Mouse (Mus musculus) hindbrain, embryonic 16.5 days (tissue): Measurements from ENCODE around the gene Ctcf. TPM values are rescaled to one million over a fixed set of nuclear protein-coding genes. Genes with fewer than 3 reads are reported as not detected.

Experiments
- ATAC-seq: fragments of 200-750 bp; cut with Nextera tagmentation; 2 replicates; pipeline ENCODE4 v1.8.0; 2017; ENCODE audit warnings: moderate TSS enrichment, moderate library complexity
- H3K27ac ChIP-seq: fragments of 300-500 bp; sonication (generic); 2 replicates; pipeline ENCODE4 v1.5.1; 2014; ENCODE audit warnings: low read depth, mild to moderate bottlenecking, control low read depth, low read length, moderate library complexity
- H3K27me3 ChIP-seq: fragments of 300-500 bp; sonication (generic); replicated peaks from 2 replicates; pipeline ENCODE4 v1.6.1; 2014; ENCODE audit warnings: low read length; ENCODE audit not compliant: control insufficient read depth, insufficient read depth
- H3K36me3 ChIP-seq: fragments of 300-500 bp; sonication (generic); 2 replicates; pipeline ENCODE4 v1.6.1; 2014; ENCODE audit warnings: mild to moderate bottlenecking, low read length, moderate library complexity, mixed read lengths; ENCODE audit not compliant: control insufficient read depth, insufficient read depth
- H3K4me1 ChIP-seq: fragments of 300-500 bp; sonication (generic); 2 replicates; pipeline ENCODE4 v1.6.1; 2014; ENCODE audit warnings: low read depth, low read length; ENCODE audit not compliant: control insufficient read depth, insufficient read depth
- H3K4me2 ChIP-seq: fragments of 300-500 bp; sonication (generic); 2 replicates; pipeline ENCODE4 v1.6.1; 2014; ENCODE audit warnings: mild to moderate bottlenecking, low read length, control low read depth, moderate library complexity
- H3K4me3 ChIP-seq: fragments of 300-500 bp; sonication (generic); 2 replicates; pipeline ENCODE4 v1.5.1; 2014; ENCODE audit warnings: mild to moderate bottlenecking, low read length, control low read depth, moderate library complexity
- H3K9ac ChIP-seq: fragments of 300-500 bp; sonication (generic); 2 replicates; pipeline ENCODE4 v1.6.1; 2014; ENCODE audit warnings: low read depth, mild to moderate bottlenecking, control low read depth, low read length, moderate library complexity
- H3K9me3 ChIP-seq: fragments of 300-500 bp; sonication (generic); 2 replicates; pipeline ENCODE4 v1.6.1; 2014; ENCODE audit warnings: mild to moderate bottlenecking, low read length, moderate library complexity; ENCODE audit not compliant: control insufficient read depth
- WGBS: fragments of 180-500 bp; shearing (Covaris S2); extraction: QIAGEN DNeasy Blood & Tissue Kit; methylation state at CpG from one replicate; pipeline ENCODE4 v1.1.7; 2014; 5-methylcytosine and 5-hydroxymethylcytosine counted together
- microRNA counts: library from miRNA; unstranded; fragments of <30 nt; microRNA quantifications from one replicate; lab custom pipeline; 2016
- microRNA-seq: library from miRNA; unstranded; fragments of <30 nt; microRNA quantifications from one replicate; pipeline ENCODE4, GENCODE M21; 2017
- polyA plus RNA-seq: library from polyadenylated mRNA; unstranded; fragments of >200 nt; fragmentation: Nextera tagmentation; extraction: Ambion mirVana; gene quantifications from 2 replicates; pipeline ENCODE4 v1.2.1, GENCODE M21; 2015

The Ctcf gene
- polyA plus RNA-seq, 1 experiment from 2014 or later: 93.4 TPM

DNA sequence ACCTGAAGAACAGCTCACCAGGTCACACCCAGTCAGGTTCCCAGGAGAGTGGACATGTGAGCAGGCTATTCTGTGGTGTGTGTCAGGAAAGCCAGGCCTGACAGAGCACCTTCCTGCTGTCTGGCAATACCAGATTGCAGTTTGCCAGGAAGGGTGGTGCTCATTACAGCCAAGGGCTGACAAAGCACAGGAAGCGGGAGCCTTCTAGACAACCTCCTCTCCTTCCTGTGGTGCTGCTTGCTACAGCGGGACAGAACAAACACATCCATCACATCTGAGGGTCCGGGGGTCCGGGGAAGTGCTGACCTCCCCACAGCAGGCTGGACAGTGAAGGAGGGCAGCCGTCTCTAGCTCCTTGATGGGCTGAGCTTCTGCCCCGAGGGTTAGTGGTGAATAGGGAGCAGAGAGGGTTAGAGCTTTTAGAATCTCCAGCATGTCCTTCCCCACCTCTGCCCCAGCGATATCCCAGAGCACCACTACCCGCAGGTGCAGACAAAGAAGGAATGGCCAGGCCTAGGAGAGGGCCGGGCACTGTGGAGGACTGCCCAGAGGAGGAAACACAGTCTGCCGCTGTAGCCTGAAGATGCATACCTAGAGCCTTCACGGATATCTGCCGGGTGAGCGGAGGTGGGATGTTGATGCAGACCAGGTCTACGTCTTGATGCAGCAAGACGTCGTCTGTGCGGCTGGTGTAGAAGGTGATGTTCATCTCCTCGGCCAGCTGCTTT lies 91.2 kb downstream of the Ctcf start:
- H3K27me3 ChIP-seq: no peaks in the 10 kb centered on the region
- H3K4me2 ChIP-seq: no peak overlapping the region
- H3K27ac ChIP-seq: no peak overlapping the region
- no peak for ATAC-seq
- H3K4me3 ChIP-seq: no peak overlapping the region
- no peaks in the 10 kb centered on the region for H3K4me1 ChIP-seq
- 87% methylated on average over 18 of the region's 18 CpGs for WGBS
- H3K9ac ChIP-seq: no peak overlapping the region
- no peaks in the 10 kb centered on the region for H3K9me3 ChIP-seq
- peaks cover 23% of the 10 kb centered on the region for H3K36me3 ChIP-seq

GRCm38 (mm10) chr8:105732186-105732585 lies 95.8 kb downstream of the Ctcf start:
- peaks cover 6% of the 10 kb centered on the region for H3K36me3 ChIP-seq
- no peak for ATAC-seq
- H3K27ac ChIP-seq: no peak overlapping the region
- H3K9me3 ChIP-seq: no peaks in the 10 kb centered on the region
- no peaks in the 10 kb centered on the region for H3K27me3 ChIP-seq
- H3K4me1 ChIP-seq: no peaks in the 10 kb centered on the region
- 95% methylated on average over 5 of the region's 5 CpGs for WGBS
- no peak overlapping the region for H3K9ac ChIP-seq
- no peak overlapping the region for H3K4me3 ChIP-seq
- no peak overlapping the region for H3K4me2 ChIP-seq

MicroRNA genes within 50 kb of the gene (microRNA counts, 519-probe panel; counts per million panel counts)
- microRNA mmu-miR-1966 (lab: Ali Mortazavi, UCI): 2,401 counts per million, percentile 60 among the panel's probes with 10 or more counts

Small RNA genes lying within 50 kb of the gene (microRNA-seq; reads per million reads assigned to microRNA genes)
- not detected for gene Mir1966

Other genes starting within 250 kb of the Ctcf start
- gene Kctd19, start 223.1 kb upstream of the Ctcf start, polyA plus RNA-seq: 0.27 TPM in 1 of 2 replicates, not detected in the other
- gene Lrrc36, start 223.0 kb upstream of the Ctcf start, polyA plus RNA-seq: 0.44 and 0.60 TPM in 2 replicates
- 246 and 256 TPM in 2 replicates for gene Tppp3, start 165.0 kb upstream of the Ctcf start, polyA plus RNA-seq
- 39.0 and 40.2 TPM in 2 replicates for gene Zdhhc1, start 139.7 kb upstream of the Ctcf start, polyA plus RNA-seq
- gene Hsd11b2, start 117.8 kb upstream of the Ctcf start, polyA plus RNA-seq: 6.9 and 8.8 TPM in 2 replicates
- gene Atp6v0d1, start 70.5 kb upstream of the Ctcf start, polyA plus RNA-seq: 250 and 273 TPM in 2 replicates
- gene Ripor1, start 31.3 kb upstream of the Ctcf start, polyA plus RNA-seq: 37.2 and 41.7 TPM in 2 replicates
- gene Agrp, start 825 bp downstream of the Ctcf start, polyA plus RNA-seq: 0.75 and 1.4 TPM in 2 replicates
- gene Carmil2, start 49.7 kb downstream of the Ctcf start, polyA plus RNA-seq: 22.0 and 22.1 TPM in 2 replicates
- gene Acd, start 64.5 kb downstream of the Ctcf start, polyA plus RNA-seq: 91.7 and 96.4 TPM in 2 replicates
- 62.5 and 63.8 TPM in 2 replicates for gene Pard6a, start 64.6 kb downstream of the Ctcf start, polyA plus RNA-seq
- 0.15 and 0.24 TPM in 2 replicates for gene 4933405L10Rik, start 71.1 kb downstream of the Ctcf start, polyA plus RNA-seq
- gene Enkd1, start 71.6 kb downstream of the Ctcf start, polyA plus RNA-seq: 17.7 and 17.9 TPM in 2 replicates
- 82.7 and 82.9 TPM in 2 replicates for gene Gfod2, start 122.1 kb downstream of the Ctcf start, polyA plus RNA-seq
- 8.9 and 9.3 TPM in 2 replicates for gene Ranbp10, start 190.8 kb downstream of the Ctcf start, polyA plus RNA-seq
- gene Tsnaxip1, start 191.2 kb downstream of the Ctcf start, polyA plus RNA-seq: 0.86 and 1.4 TPM in 2 replicates
- 52.3 and 54.7 TPM in 2 replicates for gene Cenpt, start 216.7 kb downstream of the Ctcf start, polyA plus RNA-seq
- gene Thap11, start 218.6 kb downstream of the Ctcf start, polyA plus RNA-seq: 52.5 and 55.9 TPM in 2 replicates
- gene Nutf2, start 224.0 kb downstream of the Ctcf start, polyA plus RNA-seq: 118 and 158 TPM in 2 replicates
- 47.8 and 54.4 TPM in 2 replicates for gene Edc4, start 244.3 kb downstream of the Ctcf start, polyA plus RNA-seq